Mouse (Mus musculus): ENCODE measurements around the gene 1700028P14Rik. TPM values are rescaled to one million over a fixed set of nuclear protein-coding genes. Genes with fewer than 3 reads are reported as not detected.
A peak's percentile ranks its signal among the peaks of the same experiment; 100 is the strongest.
"Not testable (repeated sequence)": the region's sequence is repeated elsewhere in the genome, so short reads cannot be mapped to it uniquely, and the experiment has no call there.

The 1700028P14Rik gene
- polyA plus RNA-seq (2016; fragmentation: Nextera tagmentation; extraction: Ambion mirVana): 0.31 and 0.89 TPM in 2 replicates

- H3K4me1 ChIP-seq: no peaks in the 10 kb centered on the region; the same call in 1 of the 2 replicates
- no peaks in the 10 kb centered on the region for H3K36me3 ChIP-seq (replicated peaks)
- H3K4me2 ChIP-seq: peak within 1 kb of the TSS; percentile 47
- no peaks in the 10 kb centered on the region for H3K9me3 ChIP-seq
- no peak within 1 kb of the TSS for H3K9ac ChIP-seq
- 5% methylated on average over 13 of the region's 13 CpGs for WGBS
- ATAC-seq (ENCODE audit: low FRiP score): peak; percentile 89; the same call in 1 of the 2 replicates
- no peak within 1 kb of the TSS for H3K27ac ChIP-seq
- H3K4me3 ChIP-seq (replicated peaks): peak within 1 kb of the TSS; percentile 21; the same call in 1 of the 2 replicates
- H3K27me3 ChIP-seq: no peaks in the 10 kb centered on the region
These were observed at the start of gene 1700028P14Rik for GRCm38 (mm10) chr19:23652644-23653043. TSS of gene 1700028P14Rik (minus strand) at chr19:23652812.

GRCm38 (mm10) chr19:23699131-23699530 is 46.5 kb upstream of the 1700028P14Rik start:
- Histone ChIP-seq H3K4me2 (no peak overlapping the region), H3K27ac (no peak overlapping the region), H3K4me3 (replicated peaks) (no peak overlapping the region), H3K27me3 (no peaks in the 10 kb centered on the region), H3K9me3 (no peaks in the 10 kb centered on the region), H3K36me3 (replicated peaks) (peaks cover 61% of the 10 kb centered on the region), H3K9ac (no peak overlapping the region), H3K4me1 (no peaks in the 10 kb centered on the region; the same call in 1 of the 2 replicates)
- WGBS: 89% methylated on average over 4 of the region's 4 CpGs
- ATAC-seq (ENCODE audit: low FRiP score): no peak

- no peaks in the 10 kb centered on the region for H3K9me3 ChIP-seq
- H3K4me2 ChIP-seq: no peak overlapping the region
- H3K4me3 ChIP-seq (replicated peaks): no peak overlapping the region
- H3K27ac ChIP-seq: no peak overlapping the region
- no peaks in the 10 kb centered on the region; the same call in 1 of the 2 replicates for H3K4me1 ChIP-seq
- 90% methylated on average over 7 of the region's 7 CpGs for WGBS
- no peaks in the 10 kb centered on the region for H3K27me3 ChIP-seq
- no peak for ATAC-seq (ENCODE audit: low FRiP score)
- no peak overlapping the region for H3K9ac ChIP-seq
- H3K36me3 ChIP-seq (replicated peaks): peaks cover 57% of the 10 kb centered on the region
These were observed 45.8 kb upstream of the 1700028P14Rik start for GRCm38 (mm10) chr19:23698366-23698765.

GRCm38 (mm10) chr19:23697861-23698260 is 45.2 kb upstream of the 1700028P14Rik start:
- Histone ChIP-seq H3K4me1 (no peaks in the 10 kb centered on the region; the same call in 1 of the 2 replicates), H3K27me3 (no peaks in the 10 kb centered on the region), H3K36me3 (replicated peaks) (peaks cover 55% of the 10 kb centered on the region), H3K27ac (no peak overlapping the region), H3K9ac (no peak overlapping the region), H3K9me3 (no peaks in the 10 kb centered on the region), H3K4me2 (no peak overlapping the region), H3K4me3 (replicated peaks) (no peak overlapping the region)
- 87% methylated on average over 8 of the region's 8 CpGs for WGBS
- 0 out of 2 replicates have a peak, but pooled peaks have one; percentile 39 for ATAC-seq (ENCODE audit: low FRiP score)

GRCm38 (mm10) chr19:23694344-23694743 is 41.7 kb upstream of the 1700028P14Rik start:
- 79% methylated on average over 4 of the region's 4 CpGs for WGBS
- Histone ChIP-seq H3K4me2 (no peak overlapping the region), H3K9me3 (no peaks in the 10 kb centered on the region), H3K36me3 (replicated peaks) (peaks cover 43% of the 10 kb centered on the region), H3K27ac (no peak overlapping the region), H3K4me3 (replicated peaks) (no peak overlapping the region), H3K27me3 (no peaks in the 10 kb centered on the region), H3K9ac (no peak overlapping the region), H3K4me1 (peaks cover 6% of the 10 kb centered on the region; the same call in 1 of the 2 replicates)
- ATAC-seq (ENCODE audit: low FRiP score): no peak

GRCm38 (mm10) chr19:23688421-23688946 is 35.9 kb upstream of the 1700028P14Rik start:
- 15% methylated on average over 4 of the region's 4 CpGs for WGBS

GRCm38 (mm10) chr19:23687296-23688021 is 34.8 kb upstream of the 1700028P14Rik start, which contains the start of gene Ptar1:
TSS of gene Ptar1 (plus strand) at chr19:23687429.
- Histone ChIP-seq H3K4me2 (peak within 1 kb of the TSS; percentile 64), H3K9ac (peak within 1 kb of the TSS; percentile 84), H3K36me3 (replicated peaks) (no peaks in the 10 kb centered on the region), H3K27me3 (no peaks in the 10 kb centered on the region), H3K4me3 (replicated peaks) (peak within 1 kb of the TSS; percentile 88), H3K9me3 (no peaks in the 10 kb centered on the region), H3K27ac (peak within 1 kb of the TSS; percentile 95), H3K4me1 (peaks cover 14% of the 10 kb centered on the region)
- WGBS: under 1% methylated on average over 91 of the region's 93 CpGs
- ATAC-seq (ENCODE audit: low FRiP score): peak; percentile 95

More at GRCm38 (mm10) chr19:23688421-23688946, 35.9 kb upstream of the 1700028P14Rik start:
- Histone ChIP-seq H3K9ac (peak overlapping the region; percentile 84), H3K4me1 (peaks cover 14% of the 10 kb centered on the region), H3K4me3 (replicated peaks) (peak overlapping the region; percentile 88), H3K27me3 (no peaks in the 10 kb centered on the region), H3K36me3 (replicated peaks) (no peaks in the 10 kb centered on the region), H3K27ac (0 out of 2 replicates have a peak overlapping the region, but pooled peaks have one; percentile 21), H3K4me2 (peak overlapping the region; percentile 64), H3K9me3 (no peaks in the 10 kb centered on the region)
- no peak for ATAC-seq (ENCODE audit: low FRiP score)

- H3K4me3 ChIP-seq (replicated peaks): peak overlapping the region; percentile 88
- H3K9ac ChIP-seq: peak overlapping the region; percentile 84
- peak overlapping the region; percentile 95 for H3K27ac ChIP-seq
- WGBS: 3% methylated on average over 14 of the region's 14 CpGs
- no peaks in the 10 kb centered on the region for H3K9me3 ChIP-seq
- no peaks in the 10 kb centered on the region for H3K36me3 ChIP-seq (replicated peaks)
- H3K4me2 ChIP-seq: peak overlapping the region; percentile 64
- no peaks in the 10 kb centered on the region for H3K27me3 ChIP-seq
- peak; percentile 86 for ATAC-seq (ENCODE audit: low FRiP score)
- H3K4me1 ChIP-seq: peaks cover 14% of the 10 kb centered on the region
These were observed 34.3 kb upstream of the 1700028P14Rik start for GRCm38 (mm10) chr19:23686962-23687295.

GRCm38 (mm10) chr19:23675656-23676055 is 23.0 kb upstream of the 1700028P14Rik start:
- not testable (repeated sequence) for H3K27ac ChIP-seq; H3K4me2 ChIP-seq; H3K27me3 ChIP-seq; H3K36me3 ChIP-seq (replicated peaks); H3K9ac ChIP-seq; H3K9me3 ChIP-seq; H3K4me3 ChIP-seq (replicated peaks); H3K4me1 ChIP-seq; ATAC-seq (ENCODE audit: low FRiP score)
- WGBS: 94% methylated on average over 8 of the region's 8 CpGs

GRCm38 (mm10) chr19:23673021-23673420 is 20.4 kb upstream of the 1700028P14Rik start:
- H3K4me2 ChIP-seq: no peak overlapping the region
- 71% methylated on average over 2 of the region's 2 CpGs for WGBS
- H3K27ac ChIP-seq: no peak overlapping the region
- ATAC-seq (ENCODE audit: low FRiP score): no peak
- no peak overlapping the region for H3K9ac ChIP-seq
- no peaks in the 10 kb centered on the region for H3K36me3 ChIP-seq (replicated peaks)
- H3K9me3 ChIP-seq: no peaks in the 10 kb centered on the region
- no peaks in the 10 kb centered on the region for H3K4me1 ChIP-seq
- H3K4me3 ChIP-seq (replicated peaks): no peak overlapping the region
- H3K27me3 ChIP-seq: no peaks in the 10 kb centered on the region

- H3K9ac ChIP-seq: no peak overlapping the region
- no peak for ATAC-seq (ENCODE audit: low FRiP score)
- no peak overlapping the region for H3K27ac ChIP-seq
- WGBS: 72% methylated on average over 6 of the region's 6 CpGs
- no peaks in the 10 kb centered on the region for H3K27me3 ChIP-seq
- H3K36me3 ChIP-seq (replicated peaks): no peaks in the 10 kb centered on the region
- H3K4me1 ChIP-seq: no peaks in the 10 kb centered on the region
- no peaks in the 10 kb centered on the region for H3K9me3 ChIP-seq
- H3K4me2 ChIP-seq: no peak overlapping the region
- no peak overlapping the region for H3K4me3 ChIP-seq (replicated peaks)
These were observed 15.6 kb upstream of the 1700028P14Rik start for GRCm38 (mm10) chr19:23668142-23668655.

- H3K9ac ChIP-seq: no peak overlapping the region
- ATAC-seq (ENCODE audit: low FRiP score): no peak
- H3K9me3 ChIP-seq: no peaks in the 10 kb centered on the region
- no peak overlapping the region for H3K27ac ChIP-seq
- no peak overlapping the region for H3K4me2 ChIP-seq
- no peak overlapping the region for H3K4me3 ChIP-seq (replicated peaks)
- no peaks in the 10 kb centered on the region for H3K4me1 ChIP-seq
- no peaks in the 10 kb centered on the region for H3K36me3 ChIP-seq (replicated peaks)
- H3K27me3 ChIP-seq: no peaks in the 10 kb centered on the region
- 90% methylated on average over 7 of the region's 7 CpGs for WGBS
These were observed 11.5 kb upstream of the 1700028P14Rik start for GRCm38 (mm10) chr19:23664083-23664482.
